Mouse (Mus musculus) splenic B cell, adult 2 months (primary cell): ENCODE results near the gene Dnm3.

Experiments used
- DNase-seq: peaks from one replicate; pipeline ENCODE4 v3.0.0-alpha.2; 2011; ENCODE audit warnings: low read depth, low spot score
- H3K27me3 ChIP-seq: 2 replicates; pipeline ENCODE4 v1.6.1; 2012; ENCODE audit warnings: mild to moderate bottlenecking, low read length, moderate library complexity, mixed read lengths; ENCODE audit not compliant: control insufficient read depth, poor library complexity, insufficient read depth, severe bottlenecking
- H3K36me3 ChIP-seq: 2 replicates; pipeline ENCODE4 v1.6.1; 2012; ENCODE audit warnings: mild to moderate bottlenecking, low read length, moderate library complexity, mixed read lengths; ENCODE audit not compliant: control insufficient read depth, poor library complexity, insufficient read depth, severe bottlenecking

The Dnm3 gene

GRCm38 (mm10) chr1:162143974-162144912, 333.6 kb downstream of the Dnm3 start:
- H3K27me3 ChIP-seq: no peaks in the 10 kb centered on the region
- H3K36me3 ChIP-seq: no peaks in the 10 kb centered on the region
- no peak for DNase-seq

DNA sequence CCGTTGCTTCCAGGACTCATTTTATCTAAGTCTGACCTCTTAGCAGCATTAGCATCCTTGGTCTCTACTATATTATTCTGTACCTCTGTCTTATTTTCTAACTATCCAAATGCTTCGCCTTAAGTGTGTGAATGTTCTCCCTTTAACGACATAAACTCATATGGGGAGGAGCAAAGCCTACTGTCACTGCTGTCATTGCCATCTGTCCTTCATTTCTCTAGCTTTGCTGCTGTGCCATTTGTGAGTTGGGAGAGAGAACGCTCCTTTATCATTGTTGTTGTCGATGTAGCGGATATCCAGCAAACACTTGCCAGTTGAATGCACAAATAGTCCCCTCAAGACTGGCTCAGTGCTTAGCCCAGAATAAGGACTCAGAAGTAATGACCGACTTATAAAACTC, 335.5 kb downstream of the Dnm3 start:
- H3K36me3 ChIP-seq: no peaks in the 10 kb centered on the region
- H3K27me3 ChIP-seq: no peaks in the 10 kb centered on the region
- no peak for DNase-seq

GRCm38 (mm10) chr1:162136328-162136727, 341.5 kb downstream of the Dnm3 start:
- Histone ChIP-seq H3K27me3 (no peaks in the 10 kb centered on the region), H3K36me3 (no peaks in the 10 kb centered on the region)
- DNase-seq: no peak

GRCm38 (mm10) chr1:162135451-162136213, 342.2 kb downstream of the Dnm3 start:
- H3K27me3 ChIP-seq: no peaks in the 10 kb centered on the region
- DNase-seq: no peak
- H3K36me3 ChIP-seq: no peaks in the 10 kb centered on the region

- Histone ChIP-seq H3K27me3 (no peaks in the 10 kb centered on the region), H3K36me3 (no peaks in the 10 kb centered on the region)
- no peak for DNase-seq
Measured at GRCm38 (mm10) chr1:162134651-162135066, 343.2 kb downstream of the Dnm3 start.

GRCm38 (mm10) chr1:162132908-162133641, 344.8 kb downstream of the Dnm3 start:
- H3K36me3 ChIP-seq: no peaks in the 10 kb centered on the region
- DNase-seq: no peak

GRCm38 (mm10) chr1:162126856-162127792, 350.7 kb downstream of the Dnm3 start:
- H3K27me3 ChIP-seq: no peaks in the 10 kb centered on the region
- no peak for DNase-seq
- H3K36me3 ChIP-seq: no peaks in the 10 kb centered on the region

More at GRCm38 (mm10) chr1:162132908-162133641, 344.8 kb downstream of the Dnm3 start:
- no peaks in the 10 kb centered on the region for H3K27me3 ChIP-seq

DNA sequence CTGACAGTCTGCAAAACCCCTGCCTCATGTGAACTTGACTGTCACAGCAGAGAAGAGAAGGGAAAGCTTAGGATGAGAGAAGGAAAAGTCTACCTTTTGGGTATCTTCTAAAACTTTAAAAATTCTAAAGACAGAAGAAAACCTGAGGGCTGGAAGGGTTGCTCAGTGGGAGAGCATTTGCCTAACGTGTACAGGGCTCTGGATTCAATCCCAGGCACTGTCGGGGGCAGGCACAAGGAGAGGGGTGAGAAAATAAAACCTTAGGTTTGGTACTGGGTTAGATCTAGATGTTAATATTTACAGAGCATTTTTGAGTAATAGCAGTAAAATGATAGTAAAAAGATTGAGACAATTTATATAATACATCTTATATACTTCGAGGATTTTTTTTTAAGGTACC, 353.4 kb downstream of the Dnm3 start:
- H3K36me3 ChIP-seq: no peaks in the 10 kb centered on the region
- DNase-seq: no peak
- no peaks in the 10 kb centered on the region for H3K27me3 ChIP-seq

DNA sequence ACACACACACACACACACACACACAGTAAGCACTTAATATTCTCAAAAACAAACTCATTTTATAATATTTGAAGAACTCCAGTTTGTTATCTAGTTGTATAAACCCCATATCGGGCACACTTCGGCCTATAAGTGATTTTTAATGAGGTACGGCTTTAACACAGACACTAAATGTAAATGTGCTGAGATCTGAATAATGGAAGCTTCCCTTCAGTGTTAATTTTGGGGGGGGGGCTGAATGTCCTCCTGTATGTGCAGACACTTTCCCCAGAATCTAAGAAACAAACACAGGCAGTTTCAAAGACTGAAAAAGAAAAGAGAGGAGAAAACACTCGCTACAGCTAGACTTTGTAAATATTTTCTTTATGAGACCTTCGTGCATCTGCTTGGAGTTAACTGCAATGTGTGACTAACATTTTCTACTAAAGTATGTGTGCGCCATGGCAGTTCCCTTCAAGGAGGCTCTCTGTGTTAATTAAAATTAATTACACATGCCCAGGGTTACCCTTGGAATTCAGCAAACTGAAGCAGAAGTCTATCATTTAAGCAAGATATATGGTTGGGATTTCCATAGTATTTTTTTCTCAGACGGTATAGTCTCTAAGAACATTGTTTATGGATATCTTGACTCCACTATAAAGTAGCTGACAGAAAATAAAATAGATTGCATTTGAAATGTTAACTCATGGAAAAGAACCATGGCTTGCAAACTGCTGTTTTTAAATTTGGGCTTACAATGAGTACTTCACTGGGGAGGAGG, 356.2 kb downstream of the Dnm3 start:
- H3K27me3 ChIP-seq: no peaks in the 10 kb centered on the region
- DNase-seq: no peak

DNA sequence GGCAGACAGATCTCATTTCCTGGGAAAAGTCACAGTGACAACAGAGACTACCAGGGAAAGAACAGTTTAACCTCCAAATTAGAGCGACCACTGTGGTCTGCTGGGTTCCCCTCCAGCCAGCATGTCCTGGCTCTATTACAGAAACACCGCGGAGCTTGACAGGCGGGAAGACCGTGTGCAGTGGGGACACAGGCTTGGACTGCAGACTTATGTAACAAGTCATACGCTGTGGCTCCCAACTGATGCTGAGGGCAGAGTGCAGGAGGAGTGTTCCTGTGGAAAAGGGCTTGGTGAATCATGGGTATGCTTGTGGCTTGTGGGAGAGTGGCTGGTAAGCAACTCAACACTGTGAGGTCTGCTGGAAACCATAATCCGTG, 368.4 kb downstream of the Dnm3 start:
- no peak for DNase-seq

More for the DNA sequence above, 356.2 kb downstream of the Dnm3 start:
- no peaks in the 10 kb centered on the region for H3K36me3 ChIP-seq

GRCm38 (mm10) chr1:162108726-162109436, 369.0 kb downstream of the Dnm3 start:
- DNase-seq: no peak
- Histone ChIP-seq H3K27me3 (no peaks in the 10 kb centered on the region), H3K36me3 (no peaks in the 10 kb centered on the region)

More for the DNA sequence above, 368.4 kb downstream of the Dnm3 start:
- Histone ChIP-seq H3K27me3 (no peaks in the 10 kb centered on the region), H3K36me3 (no peaks in the 10 kb centered on the region)

DNA sequence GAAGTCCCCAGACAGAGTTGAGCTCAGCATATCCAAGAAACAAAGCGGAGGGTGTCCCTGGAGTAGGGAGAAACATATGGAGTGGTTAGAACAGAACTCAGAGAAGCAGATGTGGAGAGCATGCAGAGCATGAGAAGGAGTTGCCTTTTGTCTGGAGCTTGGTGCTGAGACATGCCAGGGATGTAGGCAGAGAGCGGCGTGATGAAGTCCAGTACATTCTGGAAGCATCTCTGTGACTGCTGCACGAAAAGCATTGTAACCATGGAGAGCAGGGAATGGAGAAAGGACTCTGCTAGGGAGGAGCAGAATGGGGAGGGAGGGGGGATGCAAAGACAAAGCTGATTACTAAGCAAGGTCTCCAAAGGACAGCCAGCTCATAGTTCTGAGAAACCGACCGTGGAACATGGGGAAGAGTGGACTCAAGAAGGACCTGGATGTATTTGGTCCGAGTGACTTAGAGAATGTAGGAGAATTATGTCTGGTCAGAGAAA, 369.6 kb downstream of the Dnm3 start:
- Histone ChIP-seq H3K36me3 (no peaks in the 10 kb centered on the region), H3K27me3 (no peaks in the 10 kb centered on the region)
- DNase-seq: no peak
